8 mouse cellular contexts compared by ENCODE assay signal in the genomic region with DNA sequence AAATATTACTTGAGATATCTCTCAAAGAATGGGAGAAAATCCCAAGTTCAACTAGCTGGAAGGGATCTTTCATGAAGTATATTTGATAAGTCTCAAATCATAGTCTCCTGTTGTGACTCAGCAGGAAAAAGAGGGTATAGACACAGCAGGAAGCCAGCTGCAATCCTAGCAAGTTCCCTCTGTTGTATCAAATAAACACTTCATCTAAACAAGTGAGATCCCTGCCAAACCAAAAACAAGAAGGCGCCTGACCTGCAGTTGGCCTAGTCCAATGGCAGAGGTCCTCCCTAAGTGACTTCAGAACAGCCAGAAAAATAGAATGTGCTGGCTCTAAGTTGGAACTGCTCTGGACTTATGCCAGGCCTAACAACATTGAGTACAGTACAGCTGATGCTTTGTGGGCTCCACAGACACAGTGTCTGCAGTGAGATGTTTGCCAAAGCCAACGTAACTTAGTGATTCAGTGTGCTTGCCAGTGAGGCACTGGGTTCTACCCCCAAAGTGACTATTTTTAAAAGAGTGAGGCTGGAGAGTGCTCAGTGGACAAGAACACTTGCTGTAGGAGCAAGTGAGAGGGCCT. TPM values are rescaled to one million over a fixed set of nuclear protein-coding genes. Genes with fewer than 3 reads are reported as not detected.
DNase-seq lines count a peak whose midpoint lies in the region; ATAC-seq and TF ChIP-seq lines count a peak whose summit lies in the region.

No protein-coding gene starts in this region.

- H3K27ac ChIP-seq in lung, embryonic 14.5 days (ENCODE audit: low read depth): no peak overlapping the region

- WGBS in lung, embryonic 14.5 days: 43% methylated on average over 2 of the region's 2 CpGs

- no peaks in the 10 kb centered on the region for H3K27me3 ChIP-seq in lung, embryonic 14.5 days (ENCODE audit: insufficient read depth, low read length)

- DNase-seq in kidney, adult 9 months: peak; percentile 27
- DNase-seq in kidney, adult 18-20 months: no peak
- peak; percentile 52 for DNase-seq in brain, embryonic 14.5 days (ENCODE audit: low read depth)
- peak; percentile 55 for DNase-seq in heart, postnatal 4 days
- DNase-seq in lung, embryonic 14.5 days: peak; percentile 84
- DNase-seq in thymus, postnatal 4 days: no peak
- no peak for DNase-seq in embryo, embryonic 11 days

- no peaks in the 10 kb centered on the region for H3K4me1 ChIP-seq in lung, embryonic 14.5 days (ENCODE audit: insufficient read depth)

- peak; percentile 91 for ATAC-seq in lung, embryonic 14.5 days (ENCODE audit: insufficient read depth)
- ATAC-seq in monocyte, adult 5-6 weeks (replicated peaks; ENCODE audit: insufficient number of reproducible peaks, low FRiP score, low TSS enrichment, poor library complexity, severe bottlenecking): no peak

- no peak for TF ChIP-seq CTCF in brain, embryonic 14.5 days (IDR thresholded peaks at IDR 0.05; ENCODE audit: borderline replicate concordance, extremely low read depth, insufficient read depth, insufficient read length)
- no peak for TF ChIP-seq CTCF in lung, embryonic 14.5 days (IDR thresholded peaks at IDR 0.05; ENCODE audit: low read depth)

- H3K9ac ChIP-seq in lung, embryonic 14.5 days: no peak overlapping the region

- no peak for TF ChIP-seq POLR2A in brain, embryonic 14.5 days (IDR thresholded peaks at IDR 0.05; ENCODE audit: borderline replicate concordance, extremely low read depth, insufficient read depth, insufficient read length, poor library complexity, severe bottlenecking)

- no peak overlapping the region for H3K4me2 ChIP-seq in lung, embryonic 14.5 days

- H3K9me3 ChIP-seq in lung, embryonic 14.5 days (ENCODE audit: low read depth, low read length): no peaks in the 10 kb centered on the region

- H3K4me3 ChIP-seq in lung, embryonic 14.5 days (ENCODE audit: low read depth, low read length): no peak overlapping the region

- peaks cover 38% of the 10 kb centered on the region for H3K36me3 ChIP-seq in lung, embryonic 14.5 days (ENCODE audit: insufficient read depth)

RNA-seq across cellular contexts. Expression of gene Lgals8, which starts 22.6 kb away (rescaled TPM):
- 20.0 and 22.7 TPM in 2 replicates for polyA plus RNA-seq in brain, embryonic 14.5 days (2012; rRNA removed)
- total RNA-seq in heart, postnatal 4 days (2021): 10 to 100 TPM; 28.0 to 32.3 TPM
- polyA plus RNA-seq in lung, embryonic 14.5 days (2014; fragmentation: Nextera tagmentation; extraction: Ambion mirVana): 20.8 and 25.3 TPM in 2 replicates
- total RNA-seq in monocyte, adult 5-6 weeks (2017): 80.7 to 119 TPM (median 108 TPM) in 3 replicates

RNA-seq across cellular contexts. Expression of gene Heatr1, which starts 47.3 kb away (rescaled TPM):
- polyA plus RNA-seq in brain, embryonic 14.5 days (2012; rRNA removed): 32.3 and 33.2 TPM in 2 replicates
- total RNA-seq in heart, postnatal 4 days (2021): 10 to 100 TPM; 19.8 to 20.4 TPM
- polyA plus RNA-seq in lung, embryonic 14.5 days (2014; fragmentation: Nextera tagmentation; extraction: Ambion mirVana): 31.3 and 36.2 TPM in 2 replicates
- total RNA-seq in monocyte, adult 5-6 weeks (2017): 42.5 to 69.4 TPM (median 42.8 TPM) in 3 replicates

Comparison
In these comparisons a context has a peak if more than half of its experiments do, and no peak if none do; other contexts are left out.
1. DNase-seq: peak in kidney, adult 9 months (single experiment), brain, embryonic 14.5 days (single experiment), heart, postnatal 4 days (single experiment) and lung, embryonic 14.5 days (single experiment); none in kidney, adult 18-20 months (single experiment), thymus, postnatal 4 days (single experiment) and embryo, embryonic 11 days (single experiment).